Mouse (Mus musculus) myocyte (in vitro differentiated cells): ENCODE data around the gene Cyp4x1.

Experiments used
- CEBPB ChIP-seq: IDR thresholded peaks from 2 replicates; pipeline ENCODE4 v1.6.1; 2011; ENCODE audit warnings: mild to moderate bottlenecking, moderate library complexity; ENCODE audit not compliant: poor library complexity, insufficient read depth, severe bottlenecking
- MAX ChIP-seq: IDR thresholded peaks from one replicate; pipeline ENCODE4 v1.6.1; 2011; ENCODE audit warnings: low read depth, mild to moderate bottlenecking, control low read depth
- MYOD1 ChIP-seq, 3 experiments: IDR thresholded peaks; one replicate each; pipeline ENCODE4 v1.6.1; 2011; ENCODE audit warnings: control low read depth in 2 of 3, low read depth in 2 of 3, mild to moderate bottlenecking in 2 of 3, moderate library complexity in 1 of 3; ENCODE audit not compliant: insufficient read length in 2 of 3, control insufficient read depth in 1 of 3
- POLR2A ChIP-seq: IDR thresholded peaks from one replicate; pipeline ENCODE4 v1.6.1; 2011; ENCODE audit warnings: low read depth, mild to moderate bottlenecking, control low read depth, moderate library complexity; ENCODE audit not compliant: insufficient read length
- POLR2AphosphoS2 ChIP-seq: IDR thresholded peaks from one replicate; pipeline ENCODE4 v1.6.1; 2011; ENCODE audit warnings: low read depth, control low read depth; ENCODE audit not compliant: insufficient read length
- TCF3 ChIP-seq: IDR thresholded peaks from one replicate; pipeline ENCODE4 v1.6.1; 2011; ENCODE audit warnings: low read depth, control low read depth; ENCODE audit not compliant: insufficient read length
- USF1 ChIP-seq: IDR thresholded peaks from one replicate; pipeline ENCODE4 v1.6.1; 2011; ENCODE audit warnings: low read depth, mild to moderate bottlenecking, control low read depth, moderate library complexity

DNA sequence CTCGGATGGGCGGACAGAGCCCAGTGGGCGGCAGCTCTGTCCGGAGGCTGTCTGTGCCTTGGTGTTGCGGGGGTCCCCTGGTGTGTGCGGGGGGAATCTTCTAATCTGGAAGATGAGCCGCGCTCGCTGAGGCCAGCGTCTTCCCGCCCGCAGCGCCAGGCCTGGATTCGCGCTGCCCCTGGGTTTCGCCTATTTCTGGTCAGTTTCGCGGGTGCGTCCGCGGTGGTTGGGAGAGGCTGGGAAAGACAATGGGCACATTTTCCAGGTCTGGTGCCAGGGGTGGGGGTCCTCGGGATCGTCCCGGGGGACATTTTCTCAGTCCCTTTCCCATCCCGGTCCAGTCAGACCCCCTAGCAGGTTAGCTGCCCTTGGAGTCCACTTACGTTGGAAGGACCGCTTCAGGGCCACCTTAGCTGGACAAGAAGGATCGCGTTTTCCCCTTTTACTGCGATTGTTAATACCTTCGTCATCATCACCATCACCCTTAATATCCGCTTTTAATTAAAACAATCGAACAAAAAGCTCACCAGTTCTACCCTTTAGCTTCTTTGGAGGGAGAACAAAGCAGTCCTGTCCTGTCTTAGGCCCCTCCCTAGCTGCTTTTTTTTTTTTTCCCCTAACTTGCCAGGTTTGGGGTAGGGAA lies 76.3 kb downstream of the Cyp4x1 start:
- no peak for TF ChIP-seq POLR2A
- TF ChIP-seq MAX: no peak
- no peak for TF ChIP-seq POLR2AphosphoS2
- TF ChIP-seq MYOD1 (IDR thresholded peaks at IDR 0.05; ENCODE audit: control insufficient read depth in 1 of 3, insufficient read length in 2 of 3, low read depth in 2 of 3): no peak
- TF ChIP-seq USF1: no peak
- no peak for TF ChIP-seq CEBPB
- no peak for TF ChIP-seq TCF3
